9 mouse cellular contexts compared by ENCODE assay signal in genomic region chr4:142772751-142773455, GRCm38 (mm10).
DNase-seq lines count a peak whose midpoint lies in the region; ATAC-seq and TF ChIP-seq lines count a peak whose summit lies in the region.
"Had no signal": no experiment of that assay in that cellular context is flagged by ENCODE, and none has a peak within 500 bp of the region (broad histone marks: within the 10 kb centered on the region; RNA-seq: fewer than 3 reads in every experiment).

No protein-coding gene starts in this region.

- no peak overlapping the region for H3K4me2 ChIP-seq in embryonic facial prominence, embryonic 14.5 days (ENCODE audit: low read depth, low read length)
- H3K4me2 ChIP-seq in neural tube, embryonic 12.5 days (replicated peaks): peak overlapping the region; percentile 42
- H3K4me2 ChIP-seq: lung, embryonic 15.5 days had no signal

- no peak overlapping the region for H3K9ac ChIP-seq in ES-E14 (ENCODE audit: insufficient read depth, low read depth, low read length, poor library complexity, severe bottlenecking)
- H3K9ac ChIP-seq in embryonic facial prominence, embryonic 14.5 days (ENCODE audit: low read depth, low read length): no peak overlapping the region
- H3K9ac ChIP-seq in neural tube, embryonic 12.5 days: no peak overlapping the region
- H3K9ac ChIP-seq: lung, embryonic 15.5 days had no signal

- H3K4me1 ChIP-seq in ES-E14 (ENCODE audit: control insufficient read depth in 2 of 2, insufficient read depth in 2 of 2, low read length in 2 of 2, poor library complexity in 1 of 2): no peaks in the 10 kb centered on the region; a peak in 1 of 4 replicates
- H3K4me1 ChIP-seq in embryonic facial prominence, embryonic 14.5 days (ENCODE audit: control insufficient read depth, insufficient read depth, low read length): peaks cover 25% of the 10 kb centered on the region; the same call in 1 of the 2 replicates
- H3K4me1 ChIP-seq in neural tube, embryonic 12.5 days: peaks cover 41% of the 10 kb centered on the region

- peak overlapping the region; percentile 44; the same call in 1 of the 2 replicates for H3K27ac ChIP-seq in ES-E14 (ENCODE audit: insufficient read depth, low read depth, low read length, poor library complexity, severe bottlenecking)
- no peak overlapping the region for H3K27ac ChIP-seq in embryonic facial prominence, embryonic 14.5 days (replicated peaks; ENCODE audit: low read depth, low read length)
- H3K27ac ChIP-seq in neural tube, embryonic 12.5 days: peak overlapping the region; percentile 53; the same call in 1 of the 2 replicates
- H3K27ac ChIP-seq: heart, adult 2 months; lung, embryonic 15.5 days had no signal

- no peaks in the 10 kb centered on the region for H3K27me3 ChIP-seq in embryonic facial prominence, embryonic 14.5 days (replicated peaks; ENCODE audit: control insufficient read depth, insufficient read depth, low read length)
- H3K27me3 ChIP-seq in neural tube, embryonic 12.5 days (replicated peaks): peaks cover 9% of the 10 kb centered on the region; the same call in 1 of the 2 replicates
- H3K27me3 ChIP-seq: lung, embryonic 15.5 days had no signal

- 19% methylated on average over 16 of the region's 16 CpGs for WGBS in embryonic facial prominence, embryonic 14.5 days
- 4% methylated on average over 16 of the region's 16 CpGs for WGBS in neural tube, embryonic 12.5 days

- no peaks in the 10 kb centered on the region for H3K9me3 ChIP-seq in ES-E14 (ENCODE audit: control insufficient read depth, insufficient read depth, low read depth, low read length)
- no peaks in the 10 kb centered on the region for H3K9me3 ChIP-seq in embryonic facial prominence, embryonic 14.5 days (ENCODE audit: control insufficient read depth, low read length)
- H3K9me3 ChIP-seq in neural tube, embryonic 12.5 days: no peaks in the 10 kb centered on the region
- H3K9me3 ChIP-seq: lung, embryonic 15.5 days had no signal

- H3K36me3 ChIP-seq in ES-E14 (ENCODE audit: control insufficient read depth, insufficient read depth, low read length, poor library complexity, severe bottlenecking): no peaks in the 10 kb centered on the region
- H3K36me3 ChIP-seq in embryonic facial prominence, embryonic 14.5 days (ENCODE audit: control insufficient read depth, insufficient read depth, low read length): no peaks in the 10 kb centered on the region
- H3K36me3 ChIP-seq in neural tube, embryonic 12.5 days: no peaks in the 10 kb centered on the region
- H3K36me3 ChIP-seq: lung, embryonic 15.5 days had no signal

- in situ Hi-C loops in ES-E14 (cut with MboI; ENCODE audit: low sequenced_read_pairs in 2 of 2, unreplicated experiment in 2 of 2): no loop called here

- no peak; the same call in 1 of the 2 replicates for ATAC-seq in embryonic facial prominence, embryonic 14.5 days (ENCODE audit: low read depth)
- peak; percentile 78 for ATAC-seq in neural tube, embryonic 12.5 days (ENCODE audit: low FRiP score, low read depth)

- no peak overlapping the region for H3K4me3 ChIP-seq in ES-E14 (ENCODE audit: insufficient read depth in 1 of 2, low read depth in 1 of 2, low read length in 2 of 2, poor library complexity in 1 of 2, severe bottlenecking in 1 of 2)
- H3K4me3 ChIP-seq in embryonic facial prominence, embryonic 14.5 days (ENCODE audit: low read depth, low read length): no peak overlapping the region
- H3K4me3 ChIP-seq in neural tube, embryonic 12.5 days: no peak overlapping the region
- H3K4me3 ChIP-seq: heart, adult 2 months; lung, embryonic 15.5 days had no signal

- peak; percentile 29 for DNase-seq in ES-E14 (ENCODE audit: low read depth, low spot score)
- DNase-seq in adrenal gland, postnatal 10 days: peak; percentile 46
- DNase-seq in embryonic facial prominence, embryonic 14.5 days (ENCODE audit: low spot score): peak; percentile 46
- DNase-seq in kidney, adult 8-10 months: peak; percentile 14 to 17
- no peak for DNase-seq in spleen, postnatal 14 days (ENCODE audit: low spot score in 2 of 2)
- DNase-seq in urinary bladder, adult 18-20 months (ENCODE audit: low spot score in 2 of 2): no peak

TF ChIP-seq in ES-E14, 5 proteins besides CTCF, POLR2A, EP300 and RAD21:
- 0 out of 2 replicates have a peak, but pooled peaks have one; percentile 22 for TF ChIP-seq ZNF384 (IDR thresholded peaks at IDR 0.05; ENCODE audit: low read depth, low read length)
- TF ChIP-seq CHD2 (IDR thresholded peaks at IDR 0.05; ENCODE audit: low read depth, low read length): no peak

Comparison
In these comparisons a context has a peak if more than half of its experiments do, and no peak if none do; other contexts are left out.
1. DNase-seq: peak in ES-E14 (single experiment), adrenal gland, postnatal 10 days (single experiment), embryonic facial prominence, embryonic 14.5 days (single experiment) and kidney, adult 8-10 months (2 of 2); none in spleen, postnatal 14 days (0 of 2) and urinary bladder, adult 18-20 months (0 of 2).